Mouse (Mus musculus): ENCODE measurements around the gene Dmtf1. TPM values are rescaled to one million over a fixed set of nuclear protein-coding genes. Genes with fewer than 3 reads are reported as not detected.

Gene Dmtf1
- polyA plus RNA-seq, 1 experiment from 2014 or later, result 54.9 TPM

DNA sequence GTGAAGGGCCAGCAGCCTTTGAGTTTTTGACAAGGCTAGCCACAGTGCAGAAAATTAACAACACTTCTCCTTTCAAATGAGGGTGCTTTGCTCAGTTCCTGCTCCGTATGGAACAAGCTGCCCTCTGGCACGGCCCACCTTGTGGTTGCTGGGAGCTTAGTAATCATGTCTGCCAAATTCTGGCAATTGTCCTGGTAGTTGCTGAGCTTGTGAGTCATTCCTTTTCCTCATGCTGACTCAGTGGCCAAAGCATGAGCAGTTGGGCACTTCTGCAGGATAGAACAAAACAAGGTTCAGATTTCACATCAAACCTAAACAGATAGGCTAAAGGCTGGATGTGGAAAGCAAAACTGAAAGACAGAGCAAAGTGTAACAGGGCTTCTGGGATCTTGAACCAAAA lies 92.7 kb downstream of the Dmtf1 start:
- no peak overlapping the region for H3K4me3 ChIP-seq
- DNase-seq (ENCODE audit: low spot score), result no peak
- H3K27ac ChIP-seq, result no peak overlapping the region
- 67% methylated on average over 2 of the region's 2 CpGs for whole genome bisulfite sequencing
- no peaks in the 10 kb centered on the region for H3K36me3 ChIP-seq
- H3K27me3 ChIP-seq (ENCODE audit: insufficient read depth, poor library complexity, severe bottlenecking), result no peaks in the 10 kb centered on the region
- peaks cover 11% of the 10 kb centered on the region; the same call in 1 of the 2 replicates for H3K4me1 ChIP-seq (replicated peaks)
- H3K9me3 ChIP-seq, result no peaks in the 10 kb centered on the region

Other genes with a start within 250 kb of the Dmtf1 start
- 26.4 and 29.4 TPM in 2 replicates for gene Crot, start 164.5 kb downstream of the Dmtf1 start, polyA plus RNA-seq (2016; fragmentation: Nextera tagmentation; extraction: Ambion mirVana)
- 23.3 and 24.4 TPM in 2 replicates for gene Tmem243, start 61.1 kb downstream of the Dmtf1 start, polyA plus RNA-seq (2016; fragmentation: Nextera tagmentation; extraction: Ambion mirVana)
- 3.4 and 5.3 TPM in 2 replicates for gene 9330182L06Rik, start 104.3 kb upstream of the Dmtf1 start, polyA plus RNA-seq (2016; fragmentation: Nextera tagmentation; extraction: Ambion mirVana)